Mouse (Mus musculus) telencephalon, adult 2 months (tissue): Measurements from ENCODE around the gene Fam110a.

Source experiments
- DNase-seq: peaks from one replicate; pipeline ENCODE4 v3.0.0-alpha.2; 2011; ENCODE audit warnings: low read depth, low spot score

The Fam110a gene

GRCm38 (mm10) chr2:151970191-151971172 lies 9.5 kb downstream of the Fam110a start:
- DNase-seq = peak; percentile 55

GRCm38 (mm10) chr2:151969396-151969795 lies 10.6 kb downstream of the Fam110a start:
- no peak for DNase-seq

DNA sequence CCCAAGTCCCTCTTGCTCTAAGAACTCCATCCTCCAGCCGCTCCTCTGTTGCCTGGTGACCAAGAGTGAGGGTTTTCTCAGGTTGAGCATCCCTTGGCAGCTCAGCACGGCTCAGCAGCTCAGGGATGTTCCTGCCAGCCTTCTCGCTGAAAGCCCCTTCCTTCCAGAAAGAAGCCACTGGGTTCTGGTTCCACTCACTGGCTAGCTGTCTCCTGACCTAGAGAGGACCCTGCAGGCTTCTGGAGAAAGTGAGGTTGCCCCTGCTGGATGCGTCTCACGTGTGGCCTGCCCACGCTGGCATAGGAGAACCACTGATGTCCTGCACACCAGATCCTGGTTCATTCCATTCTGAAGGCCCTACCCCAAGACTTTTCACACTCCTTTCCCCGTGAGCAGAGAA lies 11.0 kb downstream of the Fam110a start:
- no peak for DNase-seq

DNA sequence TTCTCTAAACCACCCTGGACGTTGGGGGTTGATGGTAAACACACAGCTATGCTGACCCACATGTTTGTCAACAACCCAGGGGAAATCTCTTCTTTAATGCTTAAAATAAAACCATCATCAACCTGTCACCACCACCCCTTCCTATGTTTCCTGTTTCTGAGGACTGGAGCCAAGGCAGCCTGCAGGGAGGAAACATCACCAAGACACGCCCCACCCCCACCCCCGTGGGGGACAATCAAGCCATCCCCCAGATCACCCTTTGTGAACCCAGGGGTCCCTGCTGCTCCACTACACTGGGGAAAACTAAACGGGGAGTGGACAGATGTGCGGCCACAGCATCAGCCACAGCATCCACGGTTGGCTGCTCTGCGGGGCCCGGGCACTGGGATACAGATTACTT lies 11.6 kb downstream of the Fam110a start:
- no peak for DNase-seq

- DNase-seq = no peak
Measured at GRCm38 (mm10) chr2:151967792-151968191, 12.2 kb downstream of the Fam110a start.

- no peak for DNase-seq
Measured at GRCm38 (mm10) chr2:151967176-151967750, 12.8 kb downstream of the Fam110a start.

DNA sequence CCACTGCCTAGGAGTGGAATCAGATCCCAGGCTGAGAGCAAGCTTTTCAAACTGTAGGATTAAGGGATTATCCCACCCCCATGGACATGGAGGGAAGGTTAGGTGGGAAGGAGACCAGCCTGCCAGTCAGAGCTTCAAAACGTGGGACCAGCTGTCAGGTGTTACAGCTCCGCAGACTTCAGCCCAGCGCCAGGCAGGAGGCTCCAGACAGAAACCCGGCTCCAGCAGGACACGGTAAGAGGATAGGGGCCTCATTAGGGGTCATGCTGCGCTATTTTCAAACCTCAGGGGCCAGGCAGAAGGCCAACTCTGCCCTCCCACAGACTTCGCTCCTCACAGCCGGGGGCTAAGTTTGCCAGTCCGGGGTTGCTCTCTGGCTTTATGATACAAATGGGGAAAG lies 16.0 kb downstream of the Fam110a start:
- DNase-seq = no peak

DNA sequence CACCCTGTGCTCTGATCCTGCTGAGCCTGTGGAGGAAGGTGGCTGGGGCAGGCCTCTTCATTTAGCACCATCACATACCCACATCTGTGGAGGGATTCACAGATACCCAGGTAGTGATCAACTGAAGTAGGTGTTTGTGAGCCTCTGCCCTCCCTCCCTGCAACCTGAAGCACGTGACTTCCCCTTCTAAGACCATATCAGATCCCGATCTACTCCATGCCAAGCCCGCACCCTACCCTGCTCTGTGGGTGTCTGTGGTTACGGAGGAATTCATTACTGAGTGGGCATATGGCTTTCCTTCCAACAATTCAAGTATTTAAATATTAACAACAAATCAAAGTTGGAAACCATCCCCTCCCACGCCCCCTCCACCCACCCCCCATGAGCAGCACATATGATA lies 16.7 kb downstream of the Fam110a start:
- no peak for DNase-seq

GRCm38 (mm10) chr2:151962474-151962873 lies 17.5 kb downstream of the Fam110a start:
- DNase-seq = peak; percentile 78

- DNase-seq = peak; percentile 39
Measured at GRCm38 (mm10) chr2:151961284-151962196, 18.5 kb downstream of the Fam110a start.

DNA sequence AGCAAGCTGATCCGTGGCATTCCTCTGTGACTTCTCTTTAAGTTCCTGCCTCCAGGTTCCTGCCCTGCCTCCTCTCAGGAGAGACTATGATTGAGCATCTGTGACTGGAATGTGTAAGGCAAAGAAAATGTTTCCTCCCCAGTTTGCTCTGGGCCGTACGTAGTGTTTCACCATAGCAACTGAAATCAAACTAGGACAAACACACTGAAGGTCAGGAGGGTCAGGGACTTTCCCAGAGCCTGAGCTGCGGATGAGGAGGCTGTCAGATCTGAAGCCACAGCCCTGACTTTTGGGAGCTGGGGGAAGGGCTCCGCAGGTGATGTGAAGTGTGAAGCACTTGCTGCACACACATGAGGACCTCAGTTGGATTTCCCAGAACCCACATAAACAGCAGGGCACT lies 20.7 kb downstream of the Fam110a start:
- DNase-seq = no peak

DNA sequence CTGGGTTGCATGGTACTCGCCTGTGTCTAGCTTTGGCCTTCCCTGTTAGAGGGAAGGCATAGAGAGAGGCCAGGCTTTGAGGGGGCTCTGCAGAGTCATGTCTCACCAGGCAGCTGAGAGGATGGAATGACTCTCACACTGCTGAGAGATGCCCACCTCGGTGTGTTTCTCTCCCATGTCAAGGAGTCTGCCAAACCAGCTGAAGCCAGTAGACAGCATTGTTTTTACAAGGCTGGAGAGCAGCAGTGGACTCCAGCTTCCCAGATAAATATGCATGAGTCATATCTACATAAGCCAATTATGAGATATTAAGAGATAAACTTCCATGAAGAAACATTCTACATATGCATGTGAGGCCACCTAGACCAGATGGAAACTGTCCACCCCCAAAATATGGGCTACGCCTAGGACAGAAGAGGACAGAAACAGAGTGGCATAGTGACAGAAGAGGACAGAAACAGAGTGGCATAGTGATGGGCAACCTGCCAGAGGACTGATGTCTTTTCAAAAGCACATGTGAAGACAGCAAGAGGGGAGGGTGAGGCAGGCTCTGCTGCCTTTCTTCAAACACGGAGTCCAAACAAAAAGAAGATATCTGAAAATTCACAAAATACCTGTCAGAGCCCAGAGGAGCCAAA lies 23.4 kb downstream of the Fam110a start:
- no peak for DNase-seq

- DNase-seq = no peak
Measured at GRCm38 (mm10) chr2:151953665-151954064, 26.4 kb downstream of the Fam110a start.

- DNase-seq = no peak
Measured at GRCm38 (mm10) chr2:151949082-151949774, 30.8 kb downstream of the Fam110a start.

GRCm38 (mm10) chr2:151948311-151948710 lies 31.7 kb downstream of the Fam110a start:
- no peak for DNase-seq

DNA sequence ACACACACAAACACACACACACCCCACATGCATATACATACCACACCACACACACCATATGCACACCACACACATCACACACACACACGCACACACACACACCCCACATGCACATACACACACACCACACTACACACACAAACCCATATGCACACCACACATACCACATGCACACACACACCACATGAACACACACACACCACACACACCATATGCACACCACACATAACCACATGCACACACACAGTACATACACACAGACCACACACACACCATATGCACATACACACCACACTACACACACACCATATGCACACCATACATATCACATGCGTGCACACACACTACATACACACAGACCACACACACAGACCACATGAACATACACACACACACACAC lies 32.4 kb downstream of the Fam110a start:
- DNase-seq = no peak

DNA sequence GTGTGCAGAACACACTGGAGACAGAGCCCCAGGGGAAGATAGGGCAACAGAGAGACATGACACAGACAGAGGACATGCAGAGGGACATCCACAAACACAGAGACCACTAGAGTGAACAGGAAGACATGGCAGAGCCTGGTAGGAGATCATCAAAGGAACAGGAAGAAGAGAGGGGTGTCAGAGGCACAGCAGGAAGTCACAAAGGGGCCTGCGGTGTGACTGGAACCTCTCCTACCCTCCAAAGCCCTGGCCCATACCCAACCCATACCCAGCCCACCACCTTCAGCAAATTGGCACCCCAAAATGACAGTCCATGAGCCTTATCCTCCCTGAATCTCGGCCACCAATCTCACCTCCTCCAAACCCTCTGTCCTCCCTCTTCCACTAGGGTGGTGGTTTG lies 35.9 kb downstream of the Fam110a start:
- DNase-seq = no peak

- DNase-seq = no peak
Measured at GRCm38 (mm10) chr2:151941269-151941668, 38.8 kb downstream of the Fam110a start.

DNA sequence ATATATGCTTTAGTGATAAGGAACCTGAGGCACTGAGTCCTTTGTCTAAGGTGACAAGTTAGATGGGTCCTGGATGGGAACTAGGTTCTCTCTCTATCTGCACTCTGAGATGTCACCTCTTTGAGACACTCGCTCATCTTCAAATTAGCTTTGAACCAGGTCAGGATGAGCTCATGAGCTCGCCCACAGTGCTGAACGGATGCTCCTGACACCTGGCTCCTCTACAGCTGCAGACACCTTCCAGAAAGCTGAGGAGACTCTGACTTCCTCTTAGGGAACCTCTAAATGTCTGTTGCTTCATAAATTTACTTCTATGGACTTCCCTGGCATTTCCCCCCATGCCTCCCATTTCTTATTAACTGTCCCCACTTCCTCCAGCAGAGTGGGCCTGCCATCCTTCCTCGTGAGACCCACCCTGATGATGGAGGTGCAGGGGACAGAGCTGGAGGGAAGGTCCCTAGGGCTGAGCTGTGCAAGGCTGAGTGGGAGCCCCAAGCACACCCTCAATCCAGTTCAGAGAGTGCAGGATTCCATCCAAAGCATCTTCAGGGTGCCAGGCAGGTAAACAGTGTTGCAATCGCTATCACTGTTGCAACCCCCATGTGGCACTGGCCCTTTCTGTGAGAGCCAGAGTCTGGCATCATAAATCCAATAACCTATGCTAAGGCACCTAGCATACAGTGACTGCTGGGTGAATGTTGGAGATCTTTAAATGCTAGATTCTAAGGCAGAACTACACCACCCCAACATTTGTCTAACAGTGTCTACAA lies 40.2 kb downstream of the Fam110a start:
- no peak for DNase-seq

GRCm38 (mm10) chr2:151938780-151939200 lies 41.2 kb downstream of the Fam110a start:
- DNase-seq = no peak
